Mouse (Mus musculus): ENCODE results near the gene Slc25a26.

DNA sequence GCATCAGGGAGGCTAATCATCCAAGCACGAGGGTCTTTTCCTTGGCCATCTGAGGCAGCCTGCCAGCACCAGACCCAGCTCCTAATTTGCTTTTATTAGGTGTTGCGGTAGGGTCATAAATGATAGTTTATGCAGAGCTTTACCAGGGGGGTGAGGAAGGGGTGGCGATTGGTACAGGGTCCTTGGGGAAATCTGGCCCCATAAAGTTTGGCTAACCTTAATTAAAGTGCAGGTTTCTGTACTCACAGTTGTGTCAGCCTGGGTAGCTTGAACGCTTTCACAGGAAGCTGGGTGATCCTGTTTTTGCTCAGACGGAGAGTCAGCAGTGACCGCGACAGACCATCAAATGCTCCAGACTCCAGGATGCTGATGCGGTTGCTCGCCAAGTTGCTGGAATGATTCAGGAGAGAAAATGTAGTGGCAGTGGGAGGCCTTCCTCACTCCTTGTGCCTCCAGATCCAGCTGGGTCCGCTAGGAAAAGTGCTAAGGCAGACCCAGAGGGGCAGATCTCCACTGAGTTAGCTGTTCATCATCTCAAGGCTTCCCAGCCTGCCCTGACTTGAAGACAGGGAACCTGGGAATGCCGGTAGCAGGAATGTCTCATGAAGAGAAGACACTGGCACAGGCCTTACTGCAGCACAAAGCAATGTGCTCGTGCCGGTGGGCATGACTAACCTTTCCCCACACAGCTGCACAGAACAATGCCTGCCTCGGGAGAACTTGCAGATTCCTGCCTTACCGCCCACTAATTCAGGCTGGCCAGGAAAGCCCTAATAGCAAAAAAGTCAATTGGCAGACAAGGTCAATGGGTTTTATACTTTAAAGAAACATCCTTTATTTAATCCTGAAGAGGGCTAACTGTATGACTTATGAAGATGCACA lies 127.8 kb downstream of the Slc25a26 start:
- TF ChIP-seq CTCF (IDR thresholded peaks at IDR 0.05; ENCODE audit: control insufficient read depth, insufficient read depth, insufficient replicate concordance, low read depth, low read length): no peak
- TF ChIP-seq POLR2A (IDR thresholded peaks at IDR 0.05; ENCODE audit: control insufficient read depth, low read depth, low read length): no peak

Measured in testis, adult 2 months (tissue).